Mouse (Mus musculus): ENCODE results near the gene Hist1h1b. TPM values are rescaled to one million over a fixed set of nuclear protein-coding genes. Genes with fewer than 3 reads are reported as not detected.
"Not testable (repeated sequence)": the region's sequence is repeated elsewhere in the genome, so short reads cannot be mapped to it uniquely, and the experiment has no call there.

Hist1h1b gene
- polyA plus RNA-seq, 1 experiment from 2014 or later: 7.2 TPM

GRCm38 (mm10) chr13:21751827-21752226 is 28.6 kb downstream of the Hist1h1b start:
- H3K4me1 ChIP-seq (ENCODE audit: control insufficient read depth in 2 of 2, insufficient read depth in 2 of 2, low read length in 2 of 2): peaks cover 2 to 28% of the 10 kb centered on the region in 2 experiments; a peak in 3 of 4 replicates
- no peaks in the 10 kb centered on the region for H3K36me3 ChIP-seq (ENCODE audit: control insufficient read depth, insufficient read depth, low read length)
- H3K27me3 ChIP-seq (ENCODE audit: control insufficient read depth, insufficient read depth, low read length): no peaks in the 10 kb centered on the region
- no peak overlapping the region for H3K4me3 ChIP-seq (ENCODE audit: control insufficient read depth in 1 of 2, insufficient read depth in 1 of 2, low read depth in 1 of 2, low read length in 2 of 2)
- peak overlapping the region; percentile 61 for H3K4me2 ChIP-seq (ENCODE audit: low read length)
- no peak for ATAC-seq (ENCODE audit: insufficient number of reproducible peaks, insufficient read depth, low FRiP score, low read depth)
- no peaks in the 10 kb centered on the region for H3K9me3 ChIP-seq (ENCODE audit: control insufficient read depth, low read length)
- H3K27ac ChIP-seq (replicated peaks in 1 of 2; ENCODE audit: control insufficient read depth in 1 of 2, insufficient read depth in 1 of 2, low read depth in 2 of 2, low read length in 2 of 2): peak overlapping the region; percentile 44 to 88; a peak in 3 of 4 replicates
- WGBS: 20% methylated on average over 3 of the region's 3 CpGs
- peak overlapping the region; percentile 75; the same call in 1 of the 2 replicates for H3K9ac ChIP-seq (ENCODE audit: low read length)

GRCm38 (mm10) chr13:21751417-21751816 is 29.0 kb downstream of the Hist1h1b start:
- no peaks in the 10 kb centered on the region for H3K36me3 ChIP-seq (ENCODE audit: control insufficient read depth, insufficient read depth, low read length)
- no peak overlapping the region for H3K4me2 ChIP-seq (ENCODE audit: low read length)
- H3K9ac ChIP-seq (ENCODE audit: low read length): no peak overlapping the region
- peaks cover 2 to 28% of the 10 kb centered on the region in 2 experiments; a peak in 3 of 4 replicates for H3K4me1 ChIP-seq (ENCODE audit: control insufficient read depth in 2 of 2, insufficient read depth in 2 of 2, low read length in 2 of 2)
- H3K4me3 ChIP-seq (ENCODE audit: control insufficient read depth in 1 of 2, insufficient read depth in 1 of 2, low read depth in 1 of 2, low read length in 2 of 2): no peak overlapping the region
- no peak for ATAC-seq (ENCODE audit: insufficient number of reproducible peaks, insufficient read depth, low FRiP score, low read depth)
- H3K9me3 ChIP-seq (ENCODE audit: control insufficient read depth, low read length): no peaks in the 10 kb centered on the region
- no peaks in the 10 kb centered on the region for H3K27me3 ChIP-seq (ENCODE audit: control insufficient read depth, insufficient read depth, low read length)
- H3K27ac ChIP-seq (replicated peaks in 1 of 2; ENCODE audit: control insufficient read depth in 1 of 2, insufficient read depth in 1 of 2, low read depth in 2 of 2, low read length in 2 of 2): peak overlapping the region in 1 of 2 experiments; percentile 88; a peak in 1 of 4 replicates

GRCm38 (mm10) chr13:21750159-21751017 is 30.0 kb downstream of the Hist1h1b start, which contains the start of gene Hist1h4k:
Hist1h4k (minus strand) TSS chr13:21750505.
- H3K36me3 ChIP-seq (ENCODE audit: control insufficient read depth, insufficient read depth, low read length); H3K9me3 ChIP-seq (ENCODE audit: control insufficient read depth, low read length); H3K27me3 ChIP-seq (ENCODE audit: control insufficient read depth, insufficient read depth, low read length): not testable (repeated sequence)
- peak within 1 kb of the TSS; percentile 85 to 92 for H3K27ac ChIP-seq (replicated peaks in 1 of 2; ENCODE audit: control insufficient read depth in 1 of 2, insufficient read depth in 1 of 2, low read depth in 2 of 2, low read length in 2 of 2)
- peak within 1 kb of the TSS; percentile 47 to 65 for H3K4me3 ChIP-seq (ENCODE audit: control insufficient read depth in 1 of 2, insufficient read depth in 1 of 2, low read depth in 1 of 2, low read length in 2 of 2)
- peak within 1 kb of the TSS; percentile 75 for H3K9ac ChIP-seq (ENCODE audit: low read length)
- under 1% methylated on average over 37 of the region's 56 CpGs for WGBS
- H3K4me2 ChIP-seq (ENCODE audit: low read length): peak within 1 kb of the TSS; percentile 67
- peak; percentile 70 for ATAC-seq (ENCODE audit: insufficient number of reproducible peaks, insufficient read depth, low FRiP score, low read depth)
- H3K4me1 ChIP-seq (ENCODE audit: control insufficient read depth in 2 of 2, insufficient read depth in 2 of 2, low read length in 2 of 2): peaks cover 2 to 25% of the 10 kb centered on the region in 2 experiments; a peak in 3 of 4 replicates

- peak overlapping the region; percentile 47 to 65 for H3K4me3 ChIP-seq (ENCODE audit: control insufficient read depth in 1 of 2, insufficient read depth in 1 of 2, low read depth in 1 of 2, low read length in 2 of 2)
- no peaks in the 10 kb centered on the region for H3K27me3 ChIP-seq (ENCODE audit: control insufficient read depth, insufficient read depth, low read length)
- peak overlapping the region; percentile 67 for H3K4me2 ChIP-seq (ENCODE audit: low read length)
- no peak for ATAC-seq (ENCODE audit: insufficient number of reproducible peaks, insufficient read depth, low FRiP score, low read depth)
- H3K36me3 ChIP-seq (ENCODE audit: control insufficient read depth, insufficient read depth, low read length): no peaks in the 10 kb centered on the region
- H3K9ac ChIP-seq (ENCODE audit: low read length): peak overlapping the region; percentile 75
- H3K4me1 ChIP-seq (ENCODE audit: control insufficient read depth in 2 of 2, insufficient read depth in 2 of 2, low read length in 2 of 2): peaks cover 2 to 25% of the 10 kb centered on the region in 2 experiments; a peak in 3 of 4 replicates
- 10% methylated on average over 5 of the region's 5 CpGs for WGBS
- no peaks in the 10 kb centered on the region for H3K9me3 ChIP-seq (ENCODE audit: control insufficient read depth, low read length)
- H3K27ac ChIP-seq (replicated peaks in 1 of 2; ENCODE audit: control insufficient read depth in 1 of 2, insufficient read depth in 1 of 2, low read depth in 2 of 2, low read length in 2 of 2): peak overlapping the region; percentile 77 to 85; a peak in 3 of 4 replicates
Measured at GRCm38 (mm10) chr13:21749387-21750158, 30.9 kb downstream of the Hist1h1b start.

- Histone ChIP-seq H3K9me3 (ENCODE audit: control insufficient read depth, low read length) (no peaks in the 10 kb centered on the region), H3K27me3 (ENCODE audit: control insufficient read depth, insufficient read depth, low read length) (no peaks in the 10 kb centered on the region), H3K9ac (ENCODE audit: low read length) (no peak overlapping the region), H3K4me2 (ENCODE audit: low read length) (no peak overlapping the region), H3K4me3 (ENCODE audit: control insufficient read depth in 1 of 2, insufficient read depth in 1 of 2, low read depth in 1 of 2, low read length in 2 of 2) (no peak overlapping the region), H3K4me1 (ENCODE audit: control insufficient read depth in 2 of 2, insufficient read depth in 2 of 2, low read length in 2 of 2) (peaks cover 2 to 5% of the 10 kb centered on the region in 2 experiments; a peak in 1 of 4 replicates), H3K36me3 (ENCODE audit: control insufficient read depth, insufficient read depth, low read length) (no peaks in the 10 kb centered on the region), H3K27ac (replicated peaks in 1 of 2; ENCODE audit: control insufficient read depth in 1 of 2, insufficient read depth in 1 of 2, low read depth in 2 of 2, low read length in 2 of 2) (no peak overlapping the region)
- ATAC-seq (ENCODE audit: insufficient number of reproducible peaks, insufficient read depth, low FRiP score, low read depth): no peak
- WGBS: 78% methylated on average over 1 of the region's 1 CpGs
Measured at GRCm38 (mm10) chr13:21745006-21745405, 35.4 kb downstream of the Hist1h1b start.

GRCm38 (mm10) chr13:21734906-21735767 is 45.3 kb downstream of the Hist1h1b start, which contains the start of gene Hist1h4j:
Hist1h4j (plus strand) TSS chr13:21735064.
- peak within 1 kb of the TSS; percentile 73 for H3K4me2 ChIP-seq (ENCODE audit: low read length)
- under 1% methylated on average over 38 of the region's 56 CpGs for WGBS
- ATAC-seq (ENCODE audit: insufficient number of reproducible peaks, insufficient read depth, low FRiP score, low read depth): peak; percentile 84

More at GRCm38 (mm10) chr13:21734906-21735767, 45.3 kb downstream of the Hist1h1b start, which contains the start of gene Hist1h4j:
- H3K27me3 ChIP-seq (ENCODE audit: control insufficient read depth, insufficient read depth, low read length); H3K9me3 ChIP-seq (ENCODE audit: control insufficient read depth, low read length); H3K4me1 ChIP-seq (ENCODE audit: control insufficient read depth in 2 of 2, insufficient read depth in 2 of 2, low read length in 2 of 2); H3K36me3 ChIP-seq (ENCODE audit: control insufficient read depth, insufficient read depth, low read length): not testable (repeated sequence)
- H3K9ac ChIP-seq (ENCODE audit: low read length): peak within 1 kb of the TSS; percentile 79
- H3K4me3 ChIP-seq (ENCODE audit: control insufficient read depth in 1 of 2, insufficient read depth in 1 of 2, low read depth in 1 of 2, low read length in 2 of 2): peak within 1 kb of the TSS; percentile 47 to 51
- peak within 1 kb of the TSS; percentile 80 to 92 for H3K27ac ChIP-seq (replicated peaks in 1 of 2; ENCODE audit: control insufficient read depth in 1 of 2, insufficient read depth in 1 of 2, low read depth in 2 of 2, low read length in 2 of 2)
